Mouse (Mus musculus) hindbrain, embryonic 16.5 days (tissue): ENCODE results near the gene Slc5a6. TPM values are rescaled to one million over a fixed set of nuclear protein-coding genes. Genes with fewer than 3 reads are reported as not detected.

Experiments used
- ATAC-seq: fragments of 200-750 bp; cut with Nextera tagmentation; 2 replicates; pipeline ENCODE4 v1.8.0; 2017; ENCODE audit warnings: moderate TSS enrichment, moderate library complexity
- H3K27ac ChIP-seq: fragments of 300-500 bp; sonication (generic); 2 replicates; pipeline ENCODE4 v1.5.1; 2014; ENCODE audit warnings: low read depth, mild to moderate bottlenecking, control low read depth, low read length, moderate library complexity
- H3K27me3 ChIP-seq: fragments of 300-500 bp; sonication (generic); replicated peaks from 2 replicates; pipeline ENCODE4 v1.6.1; 2014; ENCODE audit warnings: low read length; ENCODE audit not compliant: control insufficient read depth, insufficient read depth
- H3K36me3 ChIP-seq: fragments of 300-500 bp; sonication (generic); 2 replicates; pipeline ENCODE4 v1.6.1; 2014; ENCODE audit warnings: mild to moderate bottlenecking, low read length, moderate library complexity, mixed read lengths; ENCODE audit not compliant: control insufficient read depth, insufficient read depth
- H3K4me1 ChIP-seq: fragments of 300-500 bp; sonication (generic); 2 replicates; pipeline ENCODE4 v1.6.1; 2014; ENCODE audit warnings: low read depth, low read length; ENCODE audit not compliant: control insufficient read depth, insufficient read depth
- H3K4me2 ChIP-seq: fragments of 300-500 bp; sonication (generic); 2 replicates; pipeline ENCODE4 v1.6.1; 2014; ENCODE audit warnings: mild to moderate bottlenecking, low read length, control low read depth, moderate library complexity
- H3K4me3 ChIP-seq: fragments of 300-500 bp; sonication (generic); 2 replicates; pipeline ENCODE4 v1.5.1; 2014; ENCODE audit warnings: mild to moderate bottlenecking, low read length, control low read depth, moderate library complexity
- H3K9ac ChIP-seq: fragments of 300-500 bp; sonication (generic); 2 replicates; pipeline ENCODE4 v1.6.1; 2014; ENCODE audit warnings: low read depth, mild to moderate bottlenecking, control low read depth, low read length, moderate library complexity
- H3K9me3 ChIP-seq: fragments of 300-500 bp; sonication (generic); 2 replicates; pipeline ENCODE4 v1.6.1; 2014; ENCODE audit warnings: mild to moderate bottlenecking, low read length, moderate library complexity; ENCODE audit not compliant: control insufficient read depth
- WGBS: fragments of 180-500 bp; shearing (Covaris S2); extraction: QIAGEN DNeasy Blood & Tissue Kit; methylation state at CpG from one replicate; pipeline ENCODE4 v1.1.7; 2014; 5-methylcytosine and 5-hydroxymethylcytosine counted together
- polyA plus RNA-seq: library from polyadenylated mRNA; unstranded; fragments of >200 nt; fragmentation: Nextera tagmentation; extraction: Ambion mirVana; gene quantifications from 2 replicates; pipeline ENCODE4 v1.2.1, GENCODE M21; 2015

Slc5a6 gene
- polyA plus RNA-seq, 1 experiment from 2014 or later = 31.6 TPM

- no peaks in the 10 kb centered on the region for H3K27me3 ChIP-seq
- H3K36me3 ChIP-seq = no peaks in the 10 kb centered on the region
- H3K4me3 ChIP-seq = no peak overlapping the region
- H3K4me1 ChIP-seq = no peaks in the 10 kb centered on the region
- H3K4me2 ChIP-seq = no peak overlapping the region
- H3K27ac ChIP-seq = no peak overlapping the region
- WGBS = 71% methylated on average over 3 of the region's 3 CpGs
- no peaks in the 10 kb centered on the region for H3K9me3 ChIP-seq
- no peak overlapping the region for H3K9ac ChIP-seq
- ATAC-seq = no peak
Observed at GRCm38 (mm10) chr5:30994074-30994473, 54.6 kb downstream of the Slc5a6 start.

- Histone ChIP-seq H3K4me3 (no peak overlapping the region), H3K36me3 (no peaks in the 10 kb centered on the region), H3K9me3 (no peaks in the 10 kb centered on the region), H3K9ac (no peak overlapping the region), H3K4me1 (no peaks in the 10 kb centered on the region), H3K4me2 (no peak overlapping the region), H3K27me3 (no peaks in the 10 kb centered on the region), H3K27ac (no peak overlapping the region)
- 72% methylated on average over 5 of the region's 5 CpGs for WGBS
- no peak for ATAC-seq
Observed at GRCm38 (mm10) chr5:30992980-30993676, 55.6 kb downstream of the Slc5a6 start.

Other genes with a start within 250 kb of the Slc5a6 start
- 151 and 153 TPM in 2 replicates for gene Mapre3, start 234.3 kb downstream of the Slc5a6 start, polyA plus RNA-seq
- gene Tmem214, start 180.9 kb downstream of the Slc5a6 start, polyA plus RNA-seq = 67.0 and 68.4 TPM in 2 replicates
- 19.1 and 23.1 TPM in 2 replicates for gene Agbl5, start 160.2 kb downstream of the Slc5a6 start, polyA plus RNA-seq
- gene Ost4, start 141.1 kb downstream of the Slc5a6 start, polyA plus RNA-seq = 232 and 244 TPM in 2 replicates
- gene Emilin1, start 135.5 kb downstream of the Slc5a6 start, polyA plus RNA-seq = 16.3 and 24.6 TPM in 2 replicates
- 12.2 and 13.7 TPM in 2 replicates for gene Khk, start 127.5 kb downstream of the Slc5a6 start, polyA plus RNA-seq
- gene Cgref1, start 103.3 kb downstream of the Slc5a6 start, polyA plus RNA-seq = 77.3 and 89.1 TPM in 2 replicates
- gene Preb, start 88.6 kb downstream of the Slc5a6 start, polyA plus RNA-seq = 115 and 123 TPM in 2 replicates
- gene Tcf23, start 80.3 kb downstream of the Slc5a6 start, polyA plus RNA-seq = not detected in 2 replicates
- 174 and 195 TPM in 2 replicates for gene Atraid, start 612 bp downstream of the Slc5a6 start, polyA plus RNA-seq
- gene Cad, start 5.9 kb upstream of the Slc5a6 start, polyA plus RNA-seq = 11.6 and 16.8 TPM in 2 replicates
- gene Dnajc5g, start 57.4 kb upstream of the Slc5a6 start, polyA plus RNA-seq = not detected in 2 replicates
- 44.3 and 52.7 TPM in 2 replicates for gene Slc30a3, start 59.3 kb upstream of the Slc5a6 start, polyA plus RNA-seq
- gene Trim54, start 67.8 kb upstream of the Slc5a6 start, polyA plus RNA-seq = 1.00 TPM in 1 of 2 replicates, not detected in the other
- not detected in 2 replicates for gene Ucn, start 89.9 kb upstream of the Slc5a6 start, polyA plus RNA-seq
- gene Mpv17, start 105.3 kb upstream of the Slc5a6 start, polyA plus RNA-seq = 56.1 and 61.1 TPM in 2 replicates
- gene Gm29609, start 131.0 kb upstream of the Slc5a6 start, polyA plus RNA-seq = 2.1 and 2.2 TPM in 2 replicates
- gene Gtf3c2, start 131.2 kb upstream of the Slc5a6 start, polyA plus RNA-seq = 51.6 and 63.2 TPM in 2 replicates
- gene Snx17, start 144.3 kb upstream of the Slc5a6 start, polyA plus RNA-seq = 120 and 124 TPM in 2 replicates
- gene Eif2b4, start 144.5 kb upstream of the Slc5a6 start, polyA plus RNA-seq = 88.5 and 91.6 TPM in 2 replicates
- 12.3 and 14.0 TPM in 2 replicates for gene Zfp513, start 153.4 kb upstream of the Slc5a6 start, polyA plus RNA-seq
- 172 and 185 TPM in 2 replicates for gene Ppm1g, start 171.8 kb upstream of the Slc5a6 start, polyA plus RNA-seq
- gene Nrbp1, start 191.9 kb upstream of the Slc5a6 start, polyA plus RNA-seq = 167 and 174 TPM in 2 replicates
- 0.41 TPM in 1 of 2 replicates, not detected in the other for gene Gm9970, start 192.3 kb upstream of the Slc5a6 start, polyA plus RNA-seq
- 3.1 and 3.2 TPM in 2 replicates for gene Krtcap3, start 202.8 kb upstream of the Slc5a6 start, polyA plus RNA-seq
- gene Ift172, start 242.2 kb upstream of the Slc5a6 start, polyA plus RNA-seq = 31.5 and 38.2 TPM in 2 replicates
- gene Fndc4, start 247.2 kb upstream of the Slc5a6 start, polyA plus RNA-seq = 102 and 105 TPM in 2 replicates
- gene Gckr, start 248.5 kb upstream of the Slc5a6 start, polyA plus RNA-seq = 0.25 and 0.26 TPM in 2 replicates